ENCODE assay signal across 17 mouse cellular contexts in genomic region chrX:103515346-103515745, GRCm38 (mm10).
DNase-seq lines count a peak whose midpoint lies in the region; ATAC-seq and TF ChIP-seq lines count a peak whose summit lies in the region.
"Had no signal": no experiment of that assay in that cellular context is flagged by ENCODE, and none has a peak within 500 bp of the region (broad histone marks: within the 10 kb centered on the region; RNA-seq: fewer than 3 reads in every experiment).

No protein-coding gene starts in this region.

- TF ChIP-seq POLR2A in bone marrow macrophage, adult 2 months (IDR thresholded peaks at IDR 0.05; ENCODE audit: borderline replicate concordance, low read depth, low read length), result no peak
- TF ChIP-seq POLR2A in myocyte (IDR thresholded peaks at IDR 0.05; ENCODE audit: insufficient read length, low read depth), result no peak

- H3K4me1 ChIP-seq in liver, embryonic 13.5 days (replicated peaks), result peaks cover 17% of the 10 kb centered on the region
- peaks cover 15% of the 10 kb centered on the region for H3K4me1 ChIP-seq in bone marrow macrophage, adult 2 months (ENCODE audit: control insufficient read depth, insufficient read depth, low read length)
- H3K4me1 ChIP-seq: hindbrain, embryonic 12.5 days; midbrain, embryonic 15.5 days; neural tube, embryonic 15.5 days had no signal

- peak; percentile 34; the same call in 1 of the 2 replicates for ATAC-seq in liver, embryonic 13.5 days (ENCODE audit: low read depth)
- no peak for ATAC-seq in inflammation-experienced regulatory T-cells, adult 6 months
- ATAC-seq: activated CD4-positive, CD25-positive, alpha-beta regulatory T cell, adult 4 months; midbrain, embryonic 15.5 days had no signal

- H3K79me2 ChIP-seq in myocyte (ENCODE audit: control insufficient read depth, insufficient read depth), result no peaks in the 10 kb centered on the region

- H3ac ChIP-seq in myocyte (ENCODE audit: control insufficient read depth, insufficient read length), result no peak overlapping the region

- H3K27me3 ChIP-seq in liver, embryonic 13.5 days, result no peaks in the 10 kb centered on the region
- no peaks in the 10 kb centered on the region for H3K27me3 ChIP-seq in myocyte (ENCODE audit: control insufficient read depth, insufficient read depth, insufficient read length)
- H3K27me3 ChIP-seq: embryonic facial prominence, embryonic 13.5 days; heart, embryonic 12.5 days; hindbrain, embryonic 12.5 days; midbrain, embryonic 15.5 days; neural tube, embryonic 15.5 days had no signal

- H3K4me3 ChIP-seq in liver, embryonic 13.5 days (replicated peaks), result no peak overlapping the region
- H3K4me3 ChIP-seq in bone marrow macrophage, adult 2 months (ENCODE audit: insufficient read depth, low read length), result no peak overlapping the region
- no peak overlapping the region for H3K4me3 ChIP-seq in myocyte
- H3K4me3 ChIP-seq: embryonic facial prominence, embryonic 13.5 days; gastrocnemius, adult 2 months; heart, embryonic 12.5 days; hindbrain, embryonic 12.5 days; layer of hippocampus, adult 2 months; midbrain, embryonic 15.5 days; neural tube, embryonic 15.5 days had no signal

- WGBS in liver, embryonic 13.5 days (ENCODE audit: insufficient replicate concordance), result 65% methylated on average over 1 of the region's 1 CpGs

- H3K36me3 ChIP-seq in liver, embryonic 13.5 days, result no peaks in the 10 kb centered on the region
- no peaks in the 10 kb centered on the region for H3K36me3 ChIP-seq in myocyte (ENCODE audit: control insufficient read depth, insufficient read depth)
- H3K36me3 ChIP-seq: embryonic facial prominence, embryonic 13.5 days; heart, embryonic 12.5 days; hindbrain, embryonic 12.5 days; midbrain, embryonic 15.5 days; neural tube, embryonic 15.5 days had no signal

- no peak for DNase-seq in liver, embryonic 13.5 days
- DNase-seq in liver (no peak), 3T3-L1 (ENCODE audit: low read depth, low spot score) (peak; percentile 84)
- no peak for DNase-seq in cerebellum, postnatal 14 days
- no peak for DNase-seq in kidney, postnatal 14 days
- DNase-seq: cerebellum, adult 2 months had no signal

- H3K27ac ChIP-seq in liver, embryonic 13.5 days, result no peak overlapping the region; the same call in 1 of the 2 replicates
- peak overlapping the region; percentile 57 for H3K27ac ChIP-seq in bone marrow macrophage, adult 2 months (ENCODE audit: insufficient read depth, low read depth, low read length)
- H3K27ac ChIP-seq: embryonic facial prominence, embryonic 13.5 days; gastrocnemius, adult 2 months; hindbrain, embryonic 12.5 days; layer of hippocampus, adult 2 months; midbrain, embryonic 15.5 days; neural tube, embryonic 15.5 days had no signal

- H3K9ac ChIP-seq in liver, embryonic 13.5 days, result no peak overlapping the region
- H3K9ac ChIP-seq: embryonic facial prominence, embryonic 13.5 days; heart, embryonic 12.5 days; hindbrain, embryonic 12.5 days; midbrain, embryonic 15.5 days; neural tube, embryonic 15.5 days had no signal

- no peak overlapping the region for H3K4me2 ChIP-seq in liver, embryonic 13.5 days
- peak overlapping the region; percentile 14 for H3K4me2 ChIP-seq in myocyte (ENCODE audit: low read depth)
- H3K4me2 ChIP-seq: embryonic facial prominence, embryonic 13.5 days; heart, embryonic 12.5 days; hindbrain, embryonic 12.5 days; midbrain, embryonic 15.5 days; neural tube, embryonic 15.5 days had no signal

- no peaks in the 10 kb centered on the region for H3K9me3 ChIP-seq in liver, embryonic 13.5 days (replicated peaks)
- H3K9me3 ChIP-seq: embryonic facial prominence, embryonic 13.5 days; heart, embryonic 12.5 days; hindbrain, embryonic 12.5 days; midbrain, embryonic 15.5 days; neural tube, embryonic 15.5 days had no signal

- TF ChIP-seq CTCF in bone marrow macrophage, adult 2 months (IDR thresholded peaks at IDR 0.05; ENCODE audit: low read depth, low read length), result no peak

TF ChIP-seq in myocyte, 11 proteins besides CTCF, POLR2A, EP300 and RAD21:
- TF ChIP-seq TCF3 (IDR thresholded peaks at IDR 0.05; ENCODE audit: insufficient read length, low read depth) (no peak), MYOG (IDR thresholded peaks at IDR 0.05; ENCODE audit: control insufficient read depth in 1 of 3, insufficient read depth in 1 of 3, insufficient read length in 2 of 3, low read depth in 2 of 3) (no peak), USF1 (IDR thresholded peaks at IDR 0.05; ENCODE audit: low read depth) (no peak), MAX (IDR thresholded peaks at IDR 0.05; ENCODE audit: low read depth) (no peak), E2F4 (IDR thresholded peaks at IDR 0.05; ENCODE audit: insufficient read depth) (no peak), POLR2AphosphoS2 (IDR thresholded peaks at IDR 0.05; ENCODE audit: insufficient read length, low read depth) (no peak), TCF12 (IDR thresholded peaks at IDR 0.05; ENCODE audit: insufficient read depth, poor library complexity, severe bottlenecking) (no peak), MYOD1 (IDR thresholded peaks at IDR 0.05; ENCODE audit: control insufficient read depth in 1 of 3, insufficient read length in 2 of 3, low read depth in 2 of 3) (no peak), REST (IDR thresholded peaks at IDR 0.05; ENCODE audit: insufficient read depth, insufficient read length) (no peak), SRF (IDR thresholded peaks at IDR 0.05; ENCODE audit: control insufficient read depth, insufficient read length, low read depth) (no peak), CEBPB (IDR thresholded peaks at IDR 0.05; ENCODE audit: insufficient read depth, poor library complexity, severe bottlenecking) (no peak)
